Mouse (Mus musculus) myocyte (in vitro differentiated cells): Measurements from ENCODE around the gene Lenep.

Experiments used
- E2F4 ChIP-seq: IDR thresholded peaks from one replicate; pipeline ENCODE4 v1.6.1; 2011; ENCODE audit warnings: mild to moderate bottlenecking, control low read depth, moderate library complexity; ENCODE audit not compliant: insufficient read depth
- USF1 ChIP-seq: IDR thresholded peaks from one replicate; pipeline ENCODE4 v1.6.1; 2011; ENCODE audit warnings: low read depth, mild to moderate bottlenecking, control low read depth, moderate library complexity

- TF ChIP-seq USF1 (no peak), E2F4 (no peak)
Observed at GRCm38 (mm10) chr3:89395419-89395805, 7.2 kb downstream of the Lenep start.
